Mouse (Mus musculus) midbrain, embryonic 14.5 days (tissue): ENCODE measurements at regions not wholly inside any gene's neighbourhood (a gene's known extent, or its start where the extent isn't known, plus 50 kb on each side); places are given as distances from the start of the nearest gene placed in this dataset.

Experiments
- ATAC-seq: fragments of 200-750 bp; cut with Nextera tagmentation; 2 replicates; pipeline ENCODE4 v1.8.0; 2017; ENCODE audit warnings: moderate number of reproducible peaks, moderate library complexity; ENCODE audit not compliant: low FRiP score, low TSS enrichment
- DNase-seq: peaks from one replicate; pipeline ENCODE4 v3.0.0-alpha.2; 2015
- H3K27ac ChIP-seq: fragments of 300-500 bp; sonication (generic); replicated peaks from 2 replicates; pipeline ENCODE4 v1.5.1; 2014; ENCODE audit warnings: mild to moderate bottlenecking, low read depth, low read length, moderate library complexity
- H3K27me3 ChIP-seq: fragments of 300-500 bp; sonication (generic); 2 replicates; pipeline ENCODE4 v1.6.1; 2014; ENCODE audit warnings: low read length, control low read depth, mixed read lengths; ENCODE audit not compliant: control insufficient read depth, insufficient read depth
- H3K36me3 ChIP-seq: fragments of 300-500 bp; sonication (generic); 2 replicates; pipeline ENCODE4 v1.6.1; 2014; ENCODE audit warnings: low read length, control low read depth; ENCODE audit not compliant: control insufficient read depth, insufficient read depth
- H3K4me1 ChIP-seq: fragments of 300-500 bp; sonication (generic); 2 replicates; pipeline ENCODE4 v1.6.1; 2014; ENCODE audit warnings: mild to moderate bottlenecking, antibody characterized with exemption, low read length, control low read depth; ENCODE audit not compliant: control insufficient read depth, insufficient read depth
- H3K4me2 ChIP-seq: fragments of 300-500 bp; sonication (generic); 2 replicates; pipeline ENCODE4 v1.6.1; 2014; ENCODE audit warnings: mild to moderate bottlenecking, low read length, moderate library complexity
- H3K4me3 ChIP-seq: fragments of 300-500 bp; sonication (generic); replicated peaks from 2 replicates; pipeline ENCODE4 v1.5.1; 2014; ENCODE audit warnings: low read depth, low read length
- H3K9ac ChIP-seq: fragments of 300-500 bp; sonication (generic); replicated peaks from 2 replicates; pipeline ENCODE4 v1.6.1; 2014; ENCODE audit warnings: mild to moderate bottlenecking, low read length, moderate library complexity
- H3K9me3 ChIP-seq: fragments of 300-500 bp; sonication (generic); 2 replicates; pipeline ENCODE4 v1.6.1; 2016; ENCODE audit warnings: low read length, control low read depth, mixed read lengths; ENCODE audit not compliant: control insufficient read depth
- WGBS: fragments of 180-500 bp; shearing (Covaris S2); extraction: QIAGEN DNeasy Blood & Tissue Kit; methylation state at CpG from one replicate; pipeline ENCODE4 v1.1.7; 2014; 5-methylcytosine and 5-hydroxymethylcytosine counted together

- Histone ChIP-seq H3K9me3 (no peaks in the 10 kb centered on the region), H3K9ac (no peak overlapping the region), H3K4me2 (no peak overlapping the region), H3K4me1 (peaks cover 23% of the 10 kb centered on the region), H3K36me3 (no peaks in the 10 kb centered on the region), H3K4me3 (no peak overlapping the region), H3K27me3 (no peaks in the 10 kb centered on the region; the same call in 1 of the 2 replicates), H3K27ac (no peak overlapping the region)
- 69% methylated on average over 3 of the region's 3 CpGs for WGBS
- DNase-seq = no peak
- no peak for ATAC-seq
Measured at GRCm38 (mm10) chr8:11909146-11909545, 68.9 kb downstream of the Tex29 start.

GRCm38 (mm10) chr8:11911639-11912450 lies 71.6 kb downstream of the Tex29 start:
- ATAC-seq = no peak

GRCm38 (mm10) chr8:11912451-11913128 lies 72.3 kb downstream of the Tex29 start:
- Histone ChIP-seq H3K36me3 (no peaks in the 10 kb centered on the region), H3K4me2 (peak overlapping the region; percentile 46), H3K4me1 (peaks cover 39% of the 10 kb centered on the region), H3K27ac (peak overlapping the region; percentile 22; the same call in 1 of the 2 replicates), H3K27me3 (no peaks in the 10 kb centered on the region; the same call in 1 of the 2 replicates), H3K9ac (peak overlapping the region; percentile 14; the same call in 1 of the 2 replicates), H3K4me3 (0 out of 2 replicates have a peak overlapping the region, but pooled peaks have one; percentile 1), H3K9me3 (no peaks in the 10 kb centered on the region)
- WGBS = 17% methylated on average over 17 of the region's 17 CpGs
- DNase-seq (peak; percentile 54), ATAC-seq (no peak)

More at GRCm38 (mm10) chr8:11911639-11912450, 71.6 kb downstream of the Tex29 start:
- no peak overlapping the region for H3K4me3 ChIP-seq
- no peaks in the 10 kb centered on the region for H3K9me3 ChIP-seq
- H3K36me3 ChIP-seq = no peaks in the 10 kb centered on the region
- DNase-seq = no peak
- 0 out of 2 replicates have a peak overlapping the region, but pooled peaks have one; percentile 22 for H3K27ac ChIP-seq
- H3K27me3 ChIP-seq = no peaks in the 10 kb centered on the region; the same call in 1 of the 2 replicates
- peak overlapping the region; percentile 13; the same call in 1 of the 2 replicates for H3K9ac ChIP-seq
- H3K4me1 ChIP-seq = peaks cover 39% of the 10 kb centered on the region
- H3K4me2 ChIP-seq = peak overlapping the region; percentile 46
- 35% methylated on average over 18 of the region's 18 CpGs for WGBS

DNA sequence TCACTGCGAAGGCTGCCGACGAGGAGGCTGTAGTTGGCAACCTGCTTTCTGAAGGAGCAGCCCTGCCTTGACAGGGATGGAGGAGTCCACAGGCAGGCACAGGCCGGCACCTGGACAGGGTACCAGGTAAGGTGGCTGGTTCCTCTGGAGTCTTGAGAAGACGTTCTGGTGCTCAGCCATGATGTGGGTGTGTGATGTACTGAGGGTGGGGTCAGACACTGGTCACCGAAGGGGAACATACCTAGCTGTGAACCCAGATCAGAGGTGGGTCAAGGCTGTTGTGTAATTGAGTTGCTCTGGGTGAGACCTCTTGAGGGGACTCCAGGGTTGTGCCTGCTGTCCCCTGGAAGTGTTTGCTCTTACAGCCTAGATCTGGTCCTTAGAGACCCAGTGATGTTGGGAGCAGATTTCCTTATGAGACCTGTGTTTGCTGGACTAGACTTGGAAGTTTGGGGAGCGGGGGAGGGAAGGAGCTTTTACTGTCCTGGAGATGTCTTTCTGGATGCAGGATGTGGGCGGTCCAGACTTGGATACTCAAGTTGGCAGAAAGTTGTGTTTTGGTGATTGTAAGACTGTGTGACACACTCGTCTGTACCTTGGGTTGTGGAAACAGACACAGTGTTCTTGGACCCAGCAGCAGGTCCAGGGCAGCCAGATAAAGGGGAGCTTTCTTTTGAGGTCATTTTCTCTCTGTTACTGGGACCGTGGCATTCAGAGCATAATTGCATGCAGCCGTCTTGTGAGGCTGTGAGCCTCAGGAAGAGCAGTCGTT lies 73.0 kb downstream of the Tex29 start:
- Histone ChIP-seq H3K9ac (0 out of 2 replicates have a peak overlapping the region, but pooled peaks have one; percentile 14), H3K4me3 (0 out of 2 replicates have a peak overlapping the region, but pooled peaks have one; percentile 1), H3K36me3 (no peaks in the 10 kb centered on the region), H3K9me3 (no peaks in the 10 kb centered on the region), H3K4me1 (peaks cover 39% of the 10 kb centered on the region), H3K27ac (peak overlapping the region; percentile 5; the same call in 1 of the 2 replicates), H3K4me2 (peak overlapping the region; percentile 46), H3K27me3 (no peaks in the 10 kb centered on the region; the same call in 1 of the 2 replicates)
- WGBS = 43% methylated on average over 12 of the region's 12 CpGs
- DNase-seq = no peak
- no peak for ATAC-seq

DNA sequence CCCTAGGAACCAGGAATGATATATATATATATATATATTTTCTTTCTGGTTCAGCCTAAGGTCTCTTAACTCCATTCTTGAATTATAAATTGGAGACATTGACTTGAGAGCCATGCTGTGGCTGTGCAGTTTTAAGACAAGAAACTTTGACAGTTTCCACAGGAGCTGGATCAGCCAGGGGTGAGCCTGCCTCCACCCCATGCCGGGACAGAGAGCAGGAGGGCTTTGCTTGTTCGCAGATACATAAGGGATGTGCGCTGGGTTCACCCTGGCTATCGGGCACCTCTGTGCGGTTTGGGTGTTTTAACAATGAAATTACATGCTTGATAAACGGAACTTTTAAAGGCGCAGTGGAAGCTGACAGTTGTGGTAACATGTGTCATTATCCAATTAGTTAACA lies 73.9 kb downstream of the Tex29 start:
- Histone ChIP-seq H3K27ac (no peak overlapping the region), H3K9ac (no peak overlapping the region), H3K4me2 (peak overlapping the region; percentile 46), H3K36me3 (no peaks in the 10 kb centered on the region), H3K4me3 (peak overlapping the region; percentile 17; the same call in 1 of the 2 replicates), H3K27me3 (no peaks in the 10 kb centered on the region; the same call in 1 of the 2 replicates), H3K4me1 (peaks cover 39% of the 10 kb centered on the region), H3K9me3 (no peaks in the 10 kb centered on the region)
- 18% methylated on average over 7 of the region's 7 CpGs for WGBS
- ATAC-seq = no peak
- no peak for DNase-seq

- Histone ChIP-seq H3K9ac (peak overlapping the region; percentile 26; the same call in 1 of the 2 replicates), H3K27me3 (no peaks in the 10 kb centered on the region; the same call in 1 of the 2 replicates), H3K27ac (no peak overlapping the region), H3K4me2 (peak overlapping the region; percentile 46), H3K4me3 (peak overlapping the region; percentile 17), H3K36me3 (no peaks in the 10 kb centered on the region), H3K9me3 (no peaks in the 10 kb centered on the region), H3K4me1 (peaks cover 39% of the 10 kb centered on the region)
- WGBS = 22% methylated on average over 19 of the region's 19 CpGs
- DNase-seq (peak; percentile 71), ATAC-seq (peak; percentile 38; the same call in 1 of the 2 replicates)
Measured at GRCm38 (mm10) chr8:11914681-11915474, 74.6 kb downstream of the Tex29 start.

- Histone ChIP-seq H3K4me1 (peaks cover 39% of the 10 kb centered on the region), H3K9ac (no peak overlapping the region), H3K27me3 (no peaks in the 10 kb centered on the region; the same call in 1 of the 2 replicates), H3K36me3 (no peaks in the 10 kb centered on the region), H3K4me3 (no peak overlapping the region), H3K4me2 (peak overlapping the region; percentile 46), H3K27ac (no peak overlapping the region), H3K9me3 (no peaks in the 10 kb centered on the region)
- ATAC-seq (no peak), DNase-seq (no peak)
- WGBS = 95% methylated on average over 11 of the region's 11 CpGs
Measured at GRCm38 (mm10) chr8:11915721-11916120, 75.4 kb downstream of the Tex29 start.
